Mouse (Mus musculus) neural tube, embryonic 14.5 days (tissue): ENCODE measurements around the gene Dusp12. TPM values are rescaled to one million over a fixed set of nuclear protein-coding genes. Genes with fewer than 3 reads are reported as not detected.

Source experiments
- ATAC-seq: fragments of 200-750 bp; cut with Nextera tagmentation; 2 replicates; pipeline ENCODE4 v1.8.0; 2017; ENCODE audit warnings: low read depth, mild to moderate bottlenecking, moderate TSS enrichment, moderate library complexity
- H3K27ac ChIP-seq: fragments of 300-500 bp; sonication (generic); 2 replicates; pipeline ENCODE4 v1.5.1; 2014; ENCODE audit warnings: low read depth, mild to moderate bottlenecking, control low read depth, low read length, moderate library complexity, mixed read lengths
- H3K27me3 ChIP-seq: fragments of 300-500 bp; sonication (generic); 2 replicates; pipeline ENCODE4 v1.6.1; 2014; ENCODE audit warnings: low read length; ENCODE audit not compliant: control insufficient read depth, insufficient read depth
- H3K36me3 ChIP-seq: fragments of 300-500 bp; sonication (generic); 2 replicates; pipeline ENCODE4 v1.6.1; 2014; ENCODE audit warnings: low read length, mixed read lengths; ENCODE audit not compliant: control insufficient read depth, insufficient read depth
- H3K4me1 ChIP-seq: fragments of 300-500 bp; sonication (generic); 2 replicates; pipeline ENCODE4 v1.6.1; 2014; ENCODE audit warnings: low read length; ENCODE audit not compliant: control insufficient read depth, insufficient read depth
- H3K4me2 ChIP-seq: fragments of 300-500 bp; sonication (generic); 2 replicates; pipeline ENCODE4 v1.6.1; 2014; ENCODE audit warnings: mild to moderate bottlenecking, low read depth, low read length, control low read depth
- H3K4me3 ChIP-seq: fragments of 300-500 bp; sonication (generic); 2 replicates; pipeline ENCODE4 v1.5.1; 2014; ENCODE audit warnings: low read depth, low read length, control low read depth, mixed read lengths
- H3K9ac ChIP-seq: fragments of 300-500 bp; sonication (generic); replicated peaks from 2 replicates; pipeline ENCODE4 v1.6.1; 2014; ENCODE audit warnings: low read depth, mild to moderate bottlenecking, control low read depth, low read length, mixed read lengths
- H3K9me3 ChIP-seq: fragments of 300-500 bp; sonication (generic); 2 replicates; pipeline ENCODE4 v1.6.1; 2016; ENCODE audit warnings: low read length; ENCODE audit not compliant: control insufficient read depth
- WGBS: fragments of 180-500 bp; shearing (Covaris S2); extraction: QIAGEN DNeasy Blood & Tissue Kit; methylation state at CpG from one replicate; pipeline ENCODE4 v1.1.7; 2014; 5-methylcytosine and 5-hydroxymethylcytosine counted together
- polyA plus RNA-seq: library from polyadenylated mRNA; unstranded; fragments of >200 nt; fragmentation: Nextera tagmentation; extraction: Ambion mirVana; gene quantifications from 2 replicates; pipeline ENCODE4 v1.2.1, GENCODE M21; 2014

The Dusp12 gene
- polyA plus RNA-seq, 1 experiment from 2014 or later = 44.6 TPM

- H3K27ac ChIP-seq = no peak overlapping the region
- no peaks in the 10 kb centered on the region for H3K9me3 ChIP-seq
- no peak overlapping the region for H3K9ac ChIP-seq
- H3K4me2 ChIP-seq = no peak overlapping the region
- no peak overlapping the region for H3K4me3 ChIP-seq
- H3K27me3 ChIP-seq = no peaks in the 10 kb centered on the region
- H3K4me1 ChIP-seq = no peaks in the 10 kb centered on the region
- H3K36me3 ChIP-seq = no peaks in the 10 kb centered on the region
- WGBS = 32% methylated on average over 10 of the region's 10 CpGs
- ATAC-seq = peak; percentile 60; the same call in 1 of the 2 replicates
These were observed 16.3 kb upstream of the Dusp12 start for GRCm38 (mm10) chr1:170901536-170902238.

- no peaks in the 10 kb centered on the region for H3K36me3 ChIP-seq
- H3K4me2 ChIP-seq = no peak overlapping the region
- H3K9ac ChIP-seq = no peak overlapping the region
- H3K27ac ChIP-seq = no peak overlapping the region
- H3K27me3 ChIP-seq = no peaks in the 10 kb centered on the region
- H3K4me1 ChIP-seq = no peaks in the 10 kb centered on the region
- H3K4me3 ChIP-seq = no peak overlapping the region
- no peaks in the 10 kb centered on the region for H3K9me3 ChIP-seq
- WGBS = 38% methylated on average over 10 of the region's 10 CpGs
- peak; percentile 72; the same call in 1 of the 2 replicates for ATAC-seq
These were observed 15.6 kb upstream of the Dusp12 start for GRCm38 (mm10) chr1:170900799-170901467.

GRCm38 (mm10) chr1:170898413-170899075 lies 13.2 kb upstream of the Dusp12 start:
- Histone ChIP-seq H3K27me3 (no peaks in the 10 kb centered on the region), H3K4me3 (no peak overlapping the region), H3K9ac (no peak overlapping the region), H3K9me3 (no peaks in the 10 kb centered on the region), H3K27ac (no peak overlapping the region), H3K4me1 (no peaks in the 10 kb centered on the region), H3K4me2 (no peak overlapping the region), H3K36me3 (no peaks in the 10 kb centered on the region)
- 79% methylated on average over 16 of the region's 16 CpGs for WGBS
- no peak for ATAC-seq

GRCm38 (mm10) chr1:170896651-170897281 lies 11.4 kb upstream of the Dusp12 start:
- H3K9ac ChIP-seq = no peak overlapping the region
- WGBS = 87% methylated on average over 5 of the region's 5 CpGs
- no peak overlapping the region for H3K27ac ChIP-seq
- no peak for ATAC-seq
- no peak overlapping the region for H3K4me2 ChIP-seq
- no peaks in the 10 kb centered on the region for H3K36me3 ChIP-seq
- H3K4me3 ChIP-seq = no peak overlapping the region
- H3K4me1 ChIP-seq = no peaks in the 10 kb centered on the region
- H3K27me3 ChIP-seq = no peaks in the 10 kb centered on the region
- no peaks in the 10 kb centered on the region for H3K9me3 ChIP-seq

- no peak overlapping the region for H3K4me2 ChIP-seq
- no peaks in the 10 kb centered on the region for H3K27me3 ChIP-seq
- H3K9ac ChIP-seq = no peak overlapping the region
- H3K36me3 ChIP-seq = no peaks in the 10 kb centered on the region
- no peak overlapping the region for H3K4me3 ChIP-seq
- H3K9me3 ChIP-seq = no peaks in the 10 kb centered on the region
- no peaks in the 10 kb centered on the region for H3K4me1 ChIP-seq
- no peak for ATAC-seq
- H3K27ac ChIP-seq = no peak overlapping the region
- 68% methylated on average over 9 of the region's 9 CpGs for WGBS
These were observed 9.6 kb upstream of the Dusp12 start for GRCm38 (mm10) chr1:170894603-170895602.

- H3K4me2 ChIP-seq = no peak overlapping the region
- H3K36me3 ChIP-seq = no peaks in the 10 kb centered on the region
- H3K27ac ChIP-seq = no peak overlapping the region
- H3K9me3 ChIP-seq = no peaks in the 10 kb centered on the region
- no peak overlapping the region for H3K9ac ChIP-seq
- H3K4me1 ChIP-seq = no peaks in the 10 kb centered on the region
- ATAC-seq = no peak
- no peak overlapping the region for H3K4me3 ChIP-seq
- no peaks in the 10 kb centered on the region for H3K27me3 ChIP-seq
- WGBS = 60% methylated on average over 1 of the region's 1 CpGs
These were observed 6.9 kb upstream of the Dusp12 start for GRCm38 (mm10) chr1:170892279-170892678.

- H3K4me1 ChIP-seq = no peaks in the 10 kb centered on the region
- H3K9me3 ChIP-seq = no peaks in the 10 kb centered on the region
- H3K27ac ChIP-seq = no peak overlapping the region
- no peak for ATAC-seq
- 83% methylated on average over 2 of the region's 2 CpGs for WGBS
- H3K36me3 ChIP-seq = no peaks in the 10 kb centered on the region
- H3K9ac ChIP-seq = no peak overlapping the region
- H3K4me2 ChIP-seq = no peak overlapping the region
- no peak overlapping the region for H3K4me3 ChIP-seq
- no peaks in the 10 kb centered on the region for H3K27me3 ChIP-seq
These were observed 6.3 kb upstream of the Dusp12 start for GRCm38 (mm10) chr1:170891646-170892045.

- no peak overlapping the region for H3K9ac ChIP-seq
- 70% methylated on average over 4 of the region's 4 CpGs for WGBS
- no peak for ATAC-seq
- H3K4me3 ChIP-seq = no peak overlapping the region
- H3K36me3 ChIP-seq = no peaks in the 10 kb centered on the region
- H3K27me3 ChIP-seq = no peaks in the 10 kb centered on the region
- H3K27ac ChIP-seq = no peak overlapping the region
- H3K4me2 ChIP-seq = no peak overlapping the region
- no peaks in the 10 kb centered on the region for H3K9me3 ChIP-seq
- H3K4me1 ChIP-seq = peaks cover 3% of the 10 kb centered on the region; the same call in 1 of the 2 replicates
These were observed 4.0 kb upstream of the Dusp12 start for GRCm38 (mm10) chr1:170889310-170889709.
